Mouse (Mus musculus) left cerebral cortex, postnatal 36 days (tissue): ENCODE results near the gene Gldn. TPM values are rescaled to one million over a fixed set of nuclear protein-coding genes. Genes with fewer than 3 reads are reported as not detected.

Experiments used
- DNase-seq, 2 experiments: peaks; one replicate each; pipeline ENCODE4 v3.0.0; 2021 to 2022; ENCODE audit warnings: low spot score in 2 of 2, mixed read lengths in 1 of 2
- intact Hi-C: fragments of 180-260 bp; cut with DNase I; formaldehyde crosslinking; loops from one replicate; pipeline ENCODE4 v1.15.1; 2025
- total RNA-seq, 2 experiments: library from RNA; stranded (reverse); gene quantifications; 2 replicates each; pipeline ENCODE4 v1.2.3; 2021

The Gldn gene
- total RNA-seq, 2 experiments from 2014 or later, result 0.76 to 0.93 TPM

DNA sequence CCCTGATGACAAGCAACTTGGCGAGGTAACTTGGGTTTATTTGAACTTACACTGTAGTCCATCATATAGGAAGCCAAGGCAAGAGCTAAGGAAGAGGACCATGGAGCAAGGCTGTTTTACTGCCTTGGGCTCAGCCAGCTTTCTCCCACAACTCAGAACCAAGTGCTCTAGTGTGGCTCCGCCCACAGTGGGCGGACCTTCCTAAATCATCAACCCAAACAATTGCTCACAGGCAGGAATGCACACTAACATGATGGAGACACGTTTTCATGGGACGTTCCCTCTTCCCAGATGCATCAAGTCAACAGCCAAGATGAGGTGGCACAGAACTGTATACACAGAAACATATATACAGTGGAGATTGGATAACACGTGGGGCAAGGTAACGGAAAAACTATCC lies 55.7 kb downstream of the Gldn start:
- intact Hi-C loops, result no loop called here
- DNase-seq, result no peak

DNA sequence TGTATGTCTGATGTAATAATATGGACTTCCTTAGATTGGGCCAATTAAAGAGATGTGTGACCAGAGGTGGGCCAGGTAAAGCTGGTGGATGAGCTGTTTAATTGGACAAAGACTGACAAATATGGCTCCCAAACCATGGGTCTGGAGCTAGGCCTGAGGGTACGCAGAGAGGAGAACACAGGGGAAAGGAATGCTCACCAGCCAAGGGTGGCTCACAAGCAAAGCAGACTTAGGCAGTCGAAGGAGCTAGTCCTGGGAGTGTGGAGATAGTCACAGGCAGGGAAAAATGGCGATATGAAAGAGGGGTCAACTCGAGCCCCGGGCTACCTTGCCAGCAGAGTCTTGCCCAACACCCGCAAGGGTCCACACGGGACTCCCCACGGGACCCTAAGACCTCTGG lies 70.5 kb downstream of the Gldn start:
- no peak for DNase-seq
- intact Hi-C loops, result no loop called here

Other genes with a start within 250 kb of the Gldn start
- gene Tnfaip8l3, start 218.1 kb upstream of the Gldn start, total RNA-seq, result 1 to 10 TPM; 5.8 to 9.8 TPM
- not detected for gene Cyp19a1, start 18.4 kb upstream of the Gldn start, total RNA-seq
- 100 to 1,000 TPM; 189 to 204 TPM for gene Dmxl2, start 215.1 kb downstream of the Gldn start, total RNA-seq